Mouse (Mus musculus): ENCODE results near the gene Klra3.

GRCm38 (mm10) chr6:130382375-130382774, 45.0 kb upstream of the Klra3 start:
- TF ChIP-seq CTCF (conservative IDR thresholded peaks at IDR 0.05; ENCODE audit: low read length), result no peak
- TF ChIP-seq POU5F1 (IDR thresholded peaks at IDR 0.05; ENCODE audit: borderline replicate concordance, low read length), result no peak
